Mouse (Mus musculus): ENCODE measurements at regions not wholly inside any gene's neighbourhood (a gene's known extent, or its start where the extent isn't known, plus 50 kb on each side); places are given as distances from the start of the nearest gene placed in this dataset.
"Not testable (repeated sequence)": the region's sequence is repeated elsewhere in the genome, so short reads cannot be mapped to it uniquely, and the experiment has no call there.

DNA sequence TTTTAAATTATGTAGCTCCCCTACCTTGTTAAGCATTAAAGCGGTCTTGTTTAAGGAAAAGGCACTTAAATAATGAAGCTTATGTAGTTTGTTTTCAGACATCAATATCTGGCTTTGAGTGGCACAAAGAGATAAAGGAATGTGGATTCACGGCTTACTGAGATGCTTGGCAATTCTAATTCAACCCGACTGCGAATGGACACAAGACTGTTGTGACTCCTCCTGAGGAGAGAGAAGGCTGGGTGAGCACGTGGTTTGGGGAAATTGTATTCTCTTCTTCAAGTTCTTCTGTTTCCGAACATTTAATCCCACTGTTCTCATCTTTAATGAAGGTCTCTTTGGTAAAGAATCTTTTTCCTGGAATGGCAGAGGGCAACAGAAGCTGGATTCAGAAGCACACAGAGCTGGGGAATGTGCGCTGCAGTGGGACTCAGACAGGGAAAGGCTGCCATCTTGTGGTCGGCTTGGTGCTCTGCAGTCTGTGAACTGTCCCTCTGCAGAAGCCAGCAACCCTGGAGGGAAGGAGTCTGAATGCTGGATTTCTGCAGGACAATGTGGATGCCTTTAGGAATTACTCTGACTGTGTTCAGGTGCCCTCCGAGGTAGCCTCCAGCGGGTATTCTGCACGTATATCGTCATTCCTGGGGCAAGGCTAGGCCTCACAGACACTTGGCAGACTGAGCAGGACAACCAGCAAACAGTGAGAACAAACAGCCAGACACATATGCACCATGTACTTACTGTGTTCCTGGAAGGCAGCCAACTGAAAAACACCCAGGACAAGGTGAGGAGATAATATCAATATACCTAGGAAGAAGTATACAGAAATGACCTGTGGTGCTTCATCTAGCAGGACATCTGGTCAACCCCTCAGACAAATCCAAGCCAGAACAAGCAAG is 54.0 kb upstream of the Pax1 start:
- DNase-seq (ENCODE audit: low read depth): peak; percentile 6

DNA sequence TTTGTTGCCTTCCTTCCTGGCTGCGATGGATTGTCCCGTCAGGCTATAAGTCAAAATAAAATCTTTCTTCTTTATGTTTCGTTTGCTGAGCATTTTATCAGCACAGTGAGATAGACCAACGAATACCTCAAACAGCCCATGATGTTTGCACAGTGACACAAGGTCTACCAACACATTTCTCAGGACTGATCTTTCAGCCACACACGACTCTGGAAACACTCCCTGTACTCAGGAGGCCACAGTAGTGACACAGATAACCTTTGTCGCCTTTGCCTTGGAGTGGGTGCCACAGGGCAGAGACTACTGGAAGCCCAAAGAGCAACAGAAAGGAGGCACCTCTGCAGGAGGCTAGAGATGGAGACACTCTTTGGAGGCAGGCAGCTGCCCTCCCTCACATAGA is 55.0 kb upstream of the Pax1 start:
- no peak for DNase-seq (ENCODE audit: low read depth)

DNA sequence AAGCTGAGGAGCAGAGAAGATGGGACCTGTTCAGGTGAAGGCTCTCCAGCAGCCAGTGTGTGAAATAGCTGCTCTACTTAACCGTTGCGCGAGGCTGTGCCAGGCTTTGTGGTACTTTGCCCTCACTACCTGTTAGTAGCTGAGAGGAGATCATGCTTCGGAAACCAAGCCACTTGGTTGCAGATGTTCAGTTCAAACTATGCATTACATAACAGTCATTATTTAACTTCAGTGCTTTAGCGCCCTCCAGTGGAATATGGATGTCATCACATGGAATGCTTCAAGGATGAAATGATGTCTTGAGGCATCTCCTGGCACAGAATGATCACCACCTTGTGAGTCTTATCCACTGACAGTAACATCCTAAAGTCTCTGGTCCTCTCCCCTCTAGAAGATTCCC is 56.5 kb upstream of the Pax1 start:
- DNase-seq (ENCODE audit: low read depth): peak; percentile 8

DNA sequence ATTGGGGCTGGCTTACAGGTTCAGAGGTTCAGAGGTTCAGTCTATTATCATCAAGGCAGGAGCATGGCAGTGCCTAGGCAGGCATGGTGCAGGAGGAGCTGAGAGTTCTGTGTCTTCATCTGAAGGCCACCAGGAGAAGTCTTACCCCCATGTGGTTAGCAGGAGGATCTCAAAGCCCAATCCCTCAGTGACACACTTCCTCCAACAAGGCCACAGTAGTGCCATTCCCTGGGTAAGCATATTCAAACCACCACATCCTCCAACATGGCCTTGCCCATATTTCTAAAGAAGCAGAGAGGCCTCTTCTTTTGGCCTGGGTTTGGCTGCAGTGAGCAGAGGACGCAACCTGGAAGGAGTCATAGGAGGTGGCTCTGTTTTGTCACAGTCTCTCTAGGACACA is 61.2 kb upstream of the Pax1 start:
- no peak for DNase-seq (ENCODE audit: low read depth)

DNA sequence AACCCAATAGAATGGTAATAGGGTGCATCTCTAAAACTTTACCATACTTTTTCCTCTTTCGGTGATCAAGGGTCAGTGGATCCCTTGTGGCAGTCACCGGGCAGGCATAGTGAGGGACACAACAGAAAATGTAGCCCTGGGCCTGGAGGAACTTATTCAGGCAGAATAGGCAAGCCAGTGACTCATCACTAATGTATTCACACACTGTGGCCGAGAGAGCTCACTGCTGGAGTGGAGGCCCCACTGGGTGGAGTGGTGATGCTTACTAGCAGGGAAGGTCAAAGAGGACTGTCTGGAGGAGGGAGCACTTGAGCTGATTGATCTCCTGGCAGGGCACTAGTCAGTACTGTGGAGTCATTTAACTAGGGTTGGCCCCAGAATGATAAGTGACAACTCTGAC is 62.4 kb upstream of the Pax1 start:
- DNase-seq (ENCODE audit: low read depth): no peak

DNA sequence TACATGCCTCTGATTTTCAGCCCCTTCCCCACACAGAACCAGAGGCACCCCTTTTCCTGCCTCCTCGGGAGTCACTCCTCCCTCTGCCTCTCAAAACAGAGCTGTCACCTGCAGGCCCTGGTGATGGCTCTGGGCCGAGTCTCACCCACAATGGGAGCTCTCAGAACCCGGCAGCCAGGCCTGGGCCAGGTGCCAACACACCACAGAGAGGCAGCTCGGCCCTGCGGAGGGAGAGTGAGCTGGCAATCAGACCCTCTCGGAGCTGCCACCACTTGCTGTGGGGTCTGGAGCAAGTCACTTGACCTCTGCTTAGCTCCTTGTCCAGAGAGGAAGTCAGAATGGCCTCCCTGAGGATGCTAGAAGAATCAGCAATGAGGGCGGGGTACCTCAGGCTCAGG is 63.2 kb upstream of the Pax1 start:
- DNase-seq (ENCODE audit: low read depth): no peak

DNA sequence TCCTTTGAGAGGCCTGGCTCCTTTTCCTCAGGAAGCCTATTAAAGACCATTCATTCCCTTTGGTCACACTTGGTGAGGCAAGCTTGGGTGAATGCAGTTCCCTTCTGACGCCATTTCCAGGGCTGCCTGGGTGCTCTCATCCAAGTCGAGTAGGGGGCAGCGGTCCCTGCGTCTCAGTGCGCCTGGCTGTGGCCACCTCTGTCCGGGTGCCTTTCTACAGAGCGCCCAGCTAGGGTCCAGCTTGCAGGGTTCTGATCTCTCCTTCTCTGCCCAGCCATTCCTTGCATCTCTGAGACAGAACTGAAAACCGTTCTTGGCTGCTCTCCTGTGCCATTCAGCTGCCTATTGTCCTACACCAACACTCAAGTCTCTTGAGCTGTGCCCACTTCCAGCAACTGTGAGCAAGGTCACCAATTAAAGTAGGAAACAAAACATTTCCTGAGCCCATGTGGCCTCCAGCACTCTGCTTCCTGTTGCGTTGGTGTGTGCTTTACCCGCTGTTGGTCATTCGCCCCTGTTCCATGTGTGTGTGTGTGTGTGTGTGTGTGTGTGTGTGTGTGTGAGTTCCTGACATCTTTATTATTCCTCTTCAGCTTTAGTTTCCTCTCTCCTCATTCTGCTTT is 63.7 kb upstream of the Pax1 start:
- DNase-seq (ENCODE audit: low read depth): no peak

DNA sequence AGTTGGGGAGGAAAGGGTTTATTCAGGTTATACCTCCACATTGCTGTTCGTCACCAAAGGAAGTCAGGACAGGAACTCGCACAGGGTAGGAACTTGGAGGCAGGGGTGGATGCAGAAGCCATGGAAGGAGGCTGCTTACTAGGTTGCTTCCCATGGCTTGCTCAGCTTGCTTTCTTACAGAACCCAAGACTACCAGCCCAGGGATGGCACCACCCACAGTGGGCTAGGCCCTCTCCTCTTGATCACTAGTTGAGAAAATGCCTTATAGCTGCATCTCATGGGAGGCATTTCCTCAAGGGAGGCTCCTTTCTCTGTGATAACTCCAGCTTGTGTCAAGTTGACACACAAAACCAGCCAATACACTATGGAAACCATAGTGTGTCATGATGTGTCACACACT is 66.8 kb upstream of the Pax1 start:
- DNase-seq (ENCODE audit: low read depth): not testable (repeated sequence)

DNA sequence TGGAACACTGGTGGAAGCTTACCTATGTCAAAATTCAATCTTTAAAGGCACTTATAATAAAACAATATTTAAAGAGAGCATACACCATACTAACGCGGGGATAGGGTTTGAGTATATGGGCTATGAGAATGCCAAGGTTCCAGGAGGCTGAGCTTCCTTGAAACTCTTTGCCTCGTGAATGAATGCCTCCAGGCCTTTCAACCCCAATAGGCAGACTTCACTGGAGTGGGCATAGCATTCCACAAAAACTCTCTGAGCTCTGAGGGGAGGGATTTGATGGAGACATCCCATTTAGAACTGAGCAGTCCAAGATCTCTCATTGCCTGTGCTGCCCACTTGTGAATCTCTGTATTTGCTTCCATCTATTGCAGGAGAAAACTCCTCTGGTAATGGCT is 68.4 kb upstream of the Pax1 start:
- no peak for DNase-seq (ENCODE audit: low read depth)

DNA sequence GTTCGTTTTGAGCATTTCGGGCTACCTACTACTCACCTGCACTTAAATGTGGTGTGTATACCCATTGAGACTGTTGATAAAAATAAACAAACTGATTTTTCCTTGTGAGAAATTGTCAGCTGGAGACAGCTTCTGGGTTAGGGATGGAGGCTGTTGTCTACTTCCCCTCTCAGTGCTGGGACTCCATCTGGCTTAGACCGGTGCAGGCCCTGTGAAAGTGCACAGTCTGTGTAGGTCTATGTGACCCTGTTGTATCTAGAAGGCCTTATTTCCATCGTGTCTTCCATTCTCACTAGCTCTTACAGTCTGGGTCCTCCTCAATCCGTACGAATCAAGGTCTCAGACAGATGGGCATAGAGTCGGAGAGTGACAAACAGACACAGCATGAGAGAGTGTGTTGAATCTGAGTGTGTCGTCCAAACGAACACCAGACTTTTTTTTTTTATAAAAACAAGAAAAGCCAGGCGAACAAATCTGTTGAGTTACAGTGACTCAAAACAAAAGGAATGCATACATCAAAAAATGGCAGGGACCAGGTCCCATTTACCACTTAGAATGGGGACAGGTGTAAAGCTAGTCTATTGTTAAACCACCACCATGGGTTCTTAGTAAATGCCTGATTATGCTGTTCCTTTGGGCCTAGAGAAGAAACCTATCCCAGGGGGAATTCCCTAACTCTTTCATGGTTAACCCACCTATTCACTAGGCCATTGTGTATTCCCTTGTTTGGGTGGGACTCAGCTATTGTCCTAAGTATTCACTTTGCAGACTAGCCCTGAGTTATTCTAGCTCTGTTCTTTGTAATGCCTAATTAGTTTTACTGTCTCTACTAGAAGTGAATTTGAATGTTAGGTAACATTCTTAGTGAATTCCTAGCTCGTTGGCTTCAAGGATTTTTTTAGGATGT is 69.1 kb upstream of the Pax1 start:
- DNase-seq (ENCODE audit: low read depth): no peak

DNA sequence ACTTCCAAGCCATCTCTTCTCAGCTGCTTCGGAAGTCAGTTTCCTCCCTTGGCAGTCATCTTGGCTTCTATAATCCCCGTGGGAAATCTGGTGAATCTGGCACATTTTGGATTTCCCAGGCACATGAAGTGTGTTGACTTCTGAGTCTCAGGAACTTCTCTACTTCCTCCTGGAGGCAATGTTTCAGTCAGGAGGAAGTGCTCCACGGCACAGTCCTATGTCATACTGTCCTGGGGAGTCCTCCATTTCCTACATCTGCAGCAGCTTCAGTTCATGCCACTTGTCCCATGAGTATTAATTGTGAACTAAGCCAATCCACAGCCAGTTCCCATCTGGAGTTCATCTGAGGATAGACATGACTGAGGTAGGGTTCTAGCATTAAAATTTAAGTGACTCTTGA is 78.3 kb upstream of the Pax1 start:
- DNase-seq (ENCODE audit: low read depth): no peak

DNA sequence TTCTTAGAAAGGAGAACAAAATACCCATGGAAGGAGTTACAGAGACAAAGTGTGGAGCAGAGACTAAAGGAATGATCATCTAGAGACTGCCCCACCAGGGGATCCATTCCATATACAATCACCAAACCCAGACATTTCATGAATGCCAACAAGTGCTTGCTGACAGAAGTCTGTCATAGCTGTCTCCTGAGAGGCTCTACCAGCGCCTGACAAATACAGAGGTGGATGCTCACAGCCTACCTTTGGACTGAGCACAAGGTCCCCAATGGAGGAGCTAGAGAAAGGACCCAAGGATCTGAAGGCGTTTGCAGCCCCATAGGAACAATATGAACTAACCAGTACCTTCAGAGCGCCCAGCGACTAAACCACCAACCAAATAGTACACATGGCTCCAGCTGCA is 83.6 kb upstream of the Nkx2-2 start:
- DNase-seq (ENCODE audit: low read depth): no peak

DNA sequence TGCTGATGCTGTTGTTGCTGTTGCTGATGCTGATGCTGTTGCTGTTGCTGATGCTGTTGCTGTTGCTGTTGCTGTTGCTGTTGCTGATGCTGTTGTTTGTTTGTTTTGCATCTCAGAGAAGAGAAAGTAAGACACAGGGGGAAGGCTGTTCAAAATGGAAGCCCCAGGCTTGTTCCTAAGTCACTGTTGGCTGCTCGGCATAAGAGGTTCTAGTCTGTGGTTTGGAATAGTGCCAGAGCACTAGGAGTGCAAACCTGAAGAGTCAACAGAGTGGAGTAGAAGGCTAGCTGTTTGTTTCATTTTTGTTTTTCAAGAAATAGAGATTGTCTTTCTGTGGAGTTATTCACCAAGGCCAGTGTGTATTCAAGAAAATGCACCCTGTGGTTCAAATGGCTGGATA is 75.1 kb upstream of the Nkx2-2 start:
- DNase-seq (ENCODE audit: low read depth): no peak

DNA sequence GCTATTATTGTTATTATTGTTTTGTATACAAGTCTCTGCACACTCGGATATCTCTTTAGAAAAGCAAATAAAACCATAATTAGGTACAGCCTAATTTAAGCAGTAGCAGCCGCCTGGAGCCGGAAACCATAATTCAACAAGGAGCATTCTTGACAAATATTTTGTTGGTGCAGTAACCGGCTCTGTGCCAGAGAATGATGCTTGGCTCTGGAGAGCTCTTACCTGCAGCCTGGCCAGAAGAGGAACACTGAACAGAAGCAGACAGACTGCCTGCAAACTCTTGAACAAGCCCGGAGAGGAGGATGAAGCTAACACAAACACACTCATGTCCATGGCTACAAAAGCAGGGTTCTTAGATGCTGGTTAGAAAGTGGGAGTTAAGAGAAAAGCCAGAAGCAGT is 73.9 kb upstream of the Nkx2-2 start:
- DNase-seq (ENCODE audit: low read depth): no peak

DNA sequence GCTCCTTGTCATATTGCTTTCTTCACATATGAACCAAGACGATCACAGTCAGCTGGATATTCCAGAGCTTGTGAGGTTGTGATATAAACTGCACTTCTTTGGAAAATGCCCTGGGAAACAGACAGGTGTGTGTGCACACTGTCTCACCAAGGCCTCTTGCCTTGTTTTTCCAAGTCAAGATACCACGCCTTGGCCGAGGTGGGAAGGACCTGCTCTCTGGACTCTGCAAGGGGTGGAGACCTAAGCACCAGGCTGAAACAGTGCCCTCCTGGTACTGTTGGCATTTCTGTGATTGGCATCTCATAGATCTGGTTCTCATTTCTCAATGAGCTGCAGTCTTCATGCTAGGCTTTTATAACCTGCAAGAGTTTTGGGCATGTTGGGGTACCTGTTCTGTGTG is 73.2 kb upstream of the Nkx2-2 start:
- no peak for DNase-seq (ENCODE audit: low read depth)

DNA sequence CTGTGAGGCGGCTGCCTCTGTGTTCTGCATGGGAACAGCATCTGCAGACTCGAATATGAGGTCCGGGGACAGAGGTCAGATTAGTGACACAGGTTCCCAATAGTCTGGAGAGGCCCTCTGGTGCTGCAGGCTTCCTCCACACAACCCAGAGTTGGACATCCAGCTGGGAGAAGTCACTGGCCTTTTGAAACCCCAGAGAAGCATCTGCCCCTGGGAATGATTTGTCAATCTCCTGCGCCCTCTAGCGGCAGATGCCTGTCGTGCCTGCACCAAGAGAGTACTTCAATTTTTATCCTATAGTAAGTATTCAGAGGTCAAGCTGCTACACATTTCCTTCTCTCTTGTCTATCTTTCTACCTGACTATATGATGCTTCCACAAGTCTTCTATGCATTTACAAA is 62.7 kb upstream of the Nkx2-2 start:
- peak; percentile 17 for DNase-seq (ENCODE audit: low read depth)

DNA sequence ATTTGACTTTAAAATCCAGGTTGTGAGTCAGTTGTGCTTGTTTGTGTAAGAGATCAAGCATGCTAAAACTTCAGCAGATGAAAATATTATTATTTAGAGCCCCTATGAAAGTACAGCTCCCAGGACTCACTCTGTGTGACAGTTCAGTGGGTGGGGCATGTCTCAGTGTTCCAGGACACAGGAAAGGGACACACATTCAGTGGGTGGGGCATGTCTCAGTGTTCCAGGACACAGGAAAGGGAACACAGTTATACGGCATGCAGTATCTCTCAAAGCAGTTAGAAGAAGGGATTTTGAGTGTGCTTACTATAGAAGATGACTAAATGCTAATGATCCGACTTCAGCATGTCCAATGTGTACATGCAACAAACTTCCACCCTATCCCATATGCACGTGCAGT is 60.9 kb upstream of the Nkx2-2 start:
- no peak for DNase-seq (ENCODE audit: low read depth)

DNA sequence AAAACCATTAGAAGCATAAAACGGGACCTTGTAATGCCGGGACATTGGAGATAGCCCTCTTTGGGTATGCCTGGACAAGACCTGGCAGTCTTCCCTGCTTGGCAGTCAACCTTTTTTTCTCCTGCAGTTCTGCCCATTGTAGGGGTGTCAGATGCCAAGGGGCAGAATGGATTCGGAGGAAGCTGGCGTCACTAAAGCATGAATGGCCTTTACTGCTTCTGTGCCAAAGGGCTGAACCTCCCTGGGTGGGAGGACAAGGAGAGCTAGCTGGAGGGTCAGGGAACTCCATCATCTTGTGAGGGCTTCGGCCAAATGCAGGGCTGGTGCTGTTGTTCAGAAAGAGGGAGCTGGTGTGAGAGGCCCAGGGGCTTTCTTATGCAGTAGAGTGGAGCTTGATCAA is 60.1 kb upstream of the Nkx2-2 start:
- DNase-seq (ENCODE audit: low read depth): no peak

DNA sequence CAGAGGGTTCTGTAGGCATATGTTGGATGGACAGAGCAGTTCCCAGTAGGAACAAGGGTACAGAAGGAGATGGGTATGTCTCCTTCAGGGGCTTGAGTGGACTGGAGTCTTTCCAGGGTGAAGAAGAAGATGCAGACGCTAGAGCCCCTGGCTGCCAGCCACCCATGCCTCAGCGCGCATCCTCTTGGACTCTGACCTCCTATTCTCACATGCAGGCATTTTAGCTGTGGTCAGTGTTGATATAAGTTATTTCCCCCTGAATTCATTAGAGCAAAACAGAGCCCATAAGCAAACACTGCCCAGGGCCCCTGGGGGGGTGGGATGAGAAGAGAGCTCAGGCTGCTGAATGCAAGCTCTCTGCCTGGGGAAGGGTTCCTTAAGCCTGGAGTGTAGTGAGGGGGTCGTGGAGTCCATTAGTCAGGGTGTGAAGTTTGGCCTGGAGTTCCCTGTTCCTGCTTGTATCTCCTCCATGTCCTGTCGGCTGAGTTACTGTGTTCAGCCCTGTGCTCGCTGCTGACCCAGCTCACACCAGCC is 54.0 kb upstream of the Nkx2-2 start:
- DNase-seq (ENCODE audit: low read depth): no peak

DNA sequence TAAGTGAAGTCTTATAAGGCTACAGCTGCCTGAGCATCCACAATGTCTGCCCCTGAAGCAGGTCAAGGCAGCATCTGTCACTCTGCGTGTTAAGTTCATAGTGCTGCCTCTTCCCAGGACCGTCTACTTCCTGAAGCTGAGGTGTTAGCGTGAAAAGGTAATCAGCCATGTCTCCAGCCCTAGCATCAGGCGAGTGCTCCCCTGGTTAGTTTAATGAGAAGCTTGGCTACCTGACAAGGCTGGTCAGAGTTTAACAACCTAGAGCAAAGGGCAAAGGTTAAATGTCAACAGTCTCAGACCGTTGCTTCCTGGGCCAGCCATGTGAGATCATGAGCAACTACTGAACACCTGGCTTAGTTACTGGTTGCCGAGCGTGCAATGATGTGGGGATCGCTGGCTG is 53.2 kb upstream of the Nkx2-2 start:
- DNase-seq (ENCODE audit: low read depth): no peak

DNA sequence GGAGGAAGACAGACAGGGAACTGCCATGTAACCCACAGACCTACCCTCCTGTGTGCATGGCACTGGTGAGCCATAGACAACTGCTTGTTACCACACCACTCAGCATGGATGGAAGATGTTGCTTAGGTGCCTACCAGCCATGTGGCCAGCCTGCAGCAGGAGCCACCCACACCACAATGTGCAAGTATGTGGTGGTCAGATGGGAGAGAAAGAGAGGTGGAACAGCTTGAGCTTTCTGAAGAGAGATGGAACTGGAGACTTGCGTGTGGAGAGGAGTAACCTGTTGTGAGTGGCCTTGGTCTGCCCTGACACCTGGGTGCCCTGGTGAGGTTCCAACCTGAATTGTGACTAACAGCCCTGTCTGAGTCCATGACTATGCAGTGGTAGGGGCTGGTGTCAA is 50.4 kb upstream of the Nkx2-2 start:
- DNase-seq (ENCODE audit: low read depth): no peak

Data from c-Kit-positive CD71-positive TER-119-negative erythroid progenitor cells, embryonic 14.5 days (primary cell).